Mouse (Mus musculus): ENCODE results near the gene Gne.

DNA sequence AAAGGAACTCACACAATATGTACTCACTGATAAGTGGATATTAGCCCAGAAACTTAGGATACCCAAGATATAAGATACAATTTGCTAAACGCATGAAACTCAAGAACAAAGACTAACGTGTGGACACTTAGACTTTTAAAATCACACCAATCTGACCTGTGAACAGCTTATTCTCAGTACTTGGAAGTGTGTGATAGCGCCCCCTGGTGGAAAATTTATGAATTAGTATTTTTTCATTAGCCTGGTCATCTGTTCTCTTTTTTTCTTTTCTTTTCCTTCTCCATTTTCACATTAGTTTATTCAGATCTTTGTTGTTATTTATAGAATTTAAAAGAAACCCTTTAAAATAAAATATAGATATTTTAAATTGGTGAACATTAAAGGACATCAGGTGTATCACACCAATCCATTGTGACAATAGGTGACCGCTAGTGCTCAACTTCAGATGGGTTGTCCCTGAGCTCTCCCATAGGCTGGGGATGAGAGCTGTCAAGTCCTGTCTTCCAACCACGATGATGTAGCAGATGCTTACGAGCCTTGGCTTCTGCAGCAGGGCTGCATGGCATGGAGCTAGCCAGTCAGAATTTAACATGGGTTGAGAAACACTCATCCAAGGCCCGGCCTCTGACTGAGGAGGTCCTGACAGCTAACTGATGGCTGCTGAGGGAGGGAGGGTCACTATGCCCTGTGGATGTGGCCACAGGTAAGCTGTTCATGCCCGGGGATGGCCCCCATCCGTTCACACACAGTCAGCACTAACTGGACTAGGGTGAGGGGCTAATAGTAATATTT is 35.6 kb upstream of the Gne start:
- TF ChIP-seq CTCF (IDR thresholded peaks at IDR 0.05; ENCODE audit: control insufficient read depth, insufficient read depth, insufficient read length) (no peak), MYOG (IDR thresholded peaks at IDR 0.05; ENCODE audit: control insufficient read depth, extremely low read depth, insufficient read length) (no peak)

All from C2C12 (cell line).